Mouse (Mus musculus) layer of hippocampus, adult 2 months (tissue): ENCODE data around the gene Tmem98. TPM values are rescaled to one million over a fixed set of nuclear protein-coding genes. Genes with fewer than 3 reads are reported as not detected.
A peak's percentile ranks its signal among the peaks of the same experiment; 100 is the strongest.

ENCODE experiments used
- DNase-seq, 2 experiments: peaks; one replicate each; pipeline ENCODE4 v3.0.0; 2022; ENCODE audit warnings: low spot score in 2 of 2
- H3K27ac ChIP-seq: fragments of 200-600 bp; 2 replicates; pipeline ENCODE4 v1.8.1; 2022
- H3K4me3 ChIP-seq: fragments of 200-600 bp; 2 replicates; pipeline ENCODE4 v1.8.1; 2022; ENCODE audit warnings: mild to moderate bottlenecking
- CTCF ChIP-seq: fragments of 200-600 bp; conservative IDR thresholded peaks from 2 replicates; pipeline ENCODE4 v1.8.1; 2022; ENCODE audit warnings: antibody characterized with exemption, mild to moderate bottlenecking, moderate library complexity
- long read RNA-seq, 2 experiments: library from polyadenylated mRNA; stranded (forward); transcript quantifications; one replicate each; pipeline ENCODE4 v2.0.0; 2021; ENCODE audit warnings: borderline mapping rate in 2 of 2
- total RNA-seq, 2 experiments: library from RNA; stranded (reverse); gene quantifications; 2 replicates each; pipeline ENCODE4 v1.2.3; 2021

The Tmem98 gene
- total RNA-seq: 1 to 10 TPM; 6.0 to 9.0 TPM
- long read RNA-seq, experiment 1, transcript Tmem98-201 (7 exons, 1,633 nt): major isoform, 12 of 14 reads
- long read RNA-seq, experiment 1, partial matches to known transcripts: 1 of 14 reads
- long read RNA-seq, experiment 1, other reads (novel, unspliced or antisense): 1 of 14 reads
- long read RNA-seq, experiment 2, transcript Tmem98-201 (7 exons, 1,633 nt): major isoform, 15 of 21 reads
- long read RNA-seq, experiment 2, partial matches to known transcripts: 2 of 21 reads
- long read RNA-seq, experiment 2, other reads (novel, unspliced or antisense): 4 of 21 reads

DNA sequence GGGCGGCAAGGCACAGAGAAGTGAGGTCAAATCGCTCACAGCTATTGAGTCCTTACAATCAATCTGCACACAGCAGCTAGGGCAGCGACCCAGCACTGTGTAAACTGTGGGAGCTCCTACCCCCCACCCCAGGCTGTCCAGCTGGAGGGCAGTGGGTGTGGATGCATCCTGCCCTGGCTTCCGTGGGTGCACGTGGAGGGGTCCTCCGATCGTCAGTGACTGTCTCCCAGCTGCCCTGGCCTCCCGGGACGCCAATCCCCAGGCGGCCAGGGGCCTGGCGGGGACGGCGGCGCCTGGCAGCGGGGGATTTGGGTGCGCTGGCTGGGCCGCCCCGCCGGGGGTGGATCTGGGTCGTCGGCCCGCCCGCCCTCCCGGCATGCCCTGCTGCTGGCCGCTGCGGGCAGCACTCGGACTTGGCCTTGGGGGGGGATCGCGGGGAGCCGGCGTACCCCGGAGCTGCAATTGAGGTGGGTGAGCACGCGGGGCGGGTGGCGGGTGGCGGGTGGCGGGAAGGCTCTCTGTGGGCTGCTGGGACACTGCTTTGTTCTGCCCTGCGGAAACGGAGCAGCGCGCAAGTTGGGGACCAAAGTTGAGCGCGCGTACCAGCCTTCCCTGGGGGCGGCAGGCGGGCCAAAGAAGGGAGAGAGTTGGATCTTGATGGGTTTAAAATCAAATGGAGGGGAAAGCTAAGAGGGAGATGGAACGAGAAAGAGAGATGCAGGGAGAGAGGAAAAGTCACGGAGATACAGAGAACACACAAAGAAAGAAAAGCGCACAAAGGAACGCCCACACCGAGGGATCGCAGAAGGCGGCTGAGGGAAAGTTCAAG, at the start of gene Tmem98:
Gene Tmem98 (plus strand): TSS at position 183 of the 829 bp plus-strand sequence.
- DNase-seq: peak; percentile 21 to 41
- H3K27ac ChIP-seq: peak within 1 kb of the TSS; percentile 79
- TF ChIP-seq CTCF: no peak
- H3K4me3 ChIP-seq: peak within 1 kb of the TSS; percentile 53

DNA sequence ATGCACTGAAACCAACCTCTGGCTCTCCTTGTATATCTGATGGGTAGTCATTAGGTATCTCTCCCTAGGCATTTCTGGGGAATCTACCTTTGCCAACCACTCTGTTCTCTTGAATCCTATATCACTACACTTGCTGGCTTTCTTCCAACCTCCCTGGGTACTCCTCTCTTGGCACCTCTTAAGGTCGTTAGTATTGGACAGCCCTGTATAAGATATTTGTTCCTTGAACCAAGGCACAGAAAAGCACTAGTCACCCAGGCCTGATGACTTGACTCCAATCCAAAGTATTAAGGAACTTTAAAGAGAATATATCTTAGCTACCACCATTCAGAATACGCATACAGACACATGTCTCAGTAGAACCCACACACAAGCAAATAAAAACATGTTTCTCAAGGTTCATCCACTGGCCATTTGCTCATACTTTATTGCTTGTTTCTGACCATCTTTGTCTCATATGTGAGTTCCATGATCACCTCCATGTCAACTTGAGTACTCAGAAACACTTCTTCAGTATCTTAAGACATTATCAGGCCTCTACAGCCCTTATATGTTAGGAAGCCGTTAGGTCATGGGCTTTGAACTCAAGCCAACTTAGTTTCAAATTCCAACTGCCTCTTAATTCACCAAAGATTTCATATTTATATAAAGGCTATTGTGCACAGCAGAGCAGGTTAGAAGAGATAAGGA, 48.5 kb upstream of the Tmem98 start:
- no peak overlapping the region for H3K27ac ChIP-seq
- no peak overlapping the region for H3K4me3 ChIP-seq
- no peak for TF ChIP-seq CTCF
- DNase-seq: no peak

DNA sequence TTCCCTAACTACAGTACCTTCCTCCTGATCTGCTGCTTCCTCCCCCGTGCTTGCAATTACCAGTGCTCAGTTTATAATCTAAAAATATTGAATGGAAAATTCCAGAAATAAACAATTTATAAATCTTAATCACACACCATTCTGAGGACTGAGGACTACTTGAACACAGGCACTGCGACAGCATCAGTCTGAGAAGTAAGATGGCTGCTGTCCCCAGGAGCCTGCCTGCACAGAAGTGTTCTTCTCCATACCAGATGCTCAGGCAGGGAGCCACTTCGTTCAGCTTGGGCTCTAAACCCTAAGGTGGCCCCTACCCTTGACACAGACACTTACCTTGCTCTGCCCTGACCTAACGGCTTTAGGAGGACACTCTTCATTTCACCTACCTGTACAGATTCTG, 47.9 kb upstream of the Tmem98 start:
- no peak overlapping the region for H3K27ac ChIP-seq
- DNase-seq: no peak
- H3K4me3 ChIP-seq: no peak overlapping the region
- TF ChIP-seq CTCF: no peak

DNA sequence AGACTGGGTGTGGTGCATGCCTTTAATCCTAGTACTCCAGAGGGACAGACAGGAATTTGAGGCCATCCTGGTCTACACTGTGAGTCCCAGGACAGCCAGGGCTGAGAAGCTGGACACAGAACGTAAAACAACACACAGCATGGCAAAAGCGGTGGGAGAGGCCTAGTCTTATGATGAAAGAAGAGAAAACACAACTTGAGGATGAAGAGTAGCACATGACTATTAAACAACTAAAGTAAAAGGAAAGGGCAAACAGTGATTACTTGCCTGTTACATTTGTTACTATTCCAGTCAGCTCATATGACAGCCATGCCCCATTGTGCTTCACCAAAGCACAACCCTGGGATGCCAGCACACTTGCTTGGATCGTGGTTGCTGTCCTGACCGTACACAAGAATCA, 43.9 kb upstream of the Tmem98 start:
- no peak for TF ChIP-seq CTCF
- no peak for DNase-seq
- no peak overlapping the region for H3K4me3 ChIP-seq

DNA sequence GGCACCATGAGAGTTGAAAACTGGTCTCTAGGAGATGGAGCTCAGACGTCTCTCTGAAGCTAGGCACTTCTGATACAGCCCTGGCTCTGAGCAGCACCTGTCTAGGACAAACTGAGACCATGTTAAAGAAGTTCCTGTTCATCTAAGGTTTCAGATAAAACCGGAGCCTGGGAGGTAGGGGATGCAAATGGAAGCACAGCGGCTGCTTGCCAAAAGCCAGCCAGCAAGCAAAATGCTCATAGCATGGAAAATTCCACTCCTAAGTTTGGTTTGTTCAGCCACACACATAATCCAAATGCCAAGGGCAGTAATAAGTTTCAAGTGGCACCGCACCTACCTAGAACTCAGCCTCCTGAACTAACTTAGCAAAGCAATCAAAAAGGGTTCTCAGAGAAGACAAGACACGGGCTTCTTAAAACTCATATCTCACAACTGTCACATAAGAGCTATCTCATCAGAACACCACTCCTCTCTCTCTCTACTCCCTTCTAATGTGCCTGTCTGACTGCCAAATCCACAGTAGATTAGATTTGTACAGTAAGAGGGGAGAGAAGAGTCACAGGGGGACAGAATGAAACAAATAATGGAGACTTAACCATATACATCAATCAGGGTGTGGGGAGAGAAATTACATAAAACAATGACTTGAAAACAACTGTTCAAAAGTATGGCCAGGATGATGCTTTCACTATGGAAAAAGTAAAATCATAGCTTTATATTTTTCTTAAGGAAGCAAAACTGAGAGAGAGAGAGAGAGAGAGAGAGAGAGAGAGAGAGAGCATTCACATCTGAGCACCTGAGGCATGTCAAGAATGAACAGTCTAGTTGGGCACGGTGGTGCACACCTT, 43.3 kb upstream of the Tmem98 start:
- Histone ChIP-seq H3K27ac (no peak overlapping the region), H3K4me3 (no peak overlapping the region)
- TF ChIP-seq CTCF: no peak
- DNase-seq: no peak

More for the DNA sequence above, 43.9 kb upstream of the Tmem98 start:
- H3K27ac ChIP-seq: no peak overlapping the region

DNA sequence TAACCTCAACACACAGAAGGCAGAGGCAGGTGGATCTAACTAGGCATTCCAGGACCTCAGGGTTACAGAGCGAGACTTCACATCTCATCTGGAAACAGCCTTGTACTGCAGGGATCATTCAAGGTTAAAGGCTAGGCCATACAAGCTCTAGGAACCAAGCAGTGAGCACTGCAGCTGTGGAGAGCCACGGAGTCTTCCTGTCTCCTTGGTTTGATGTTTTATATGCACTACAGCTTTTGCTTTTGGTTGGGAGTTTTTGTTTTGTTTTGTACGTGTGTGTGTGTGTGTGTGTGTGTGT, 42.7 kb upstream of the Tmem98 start:
- TF ChIP-seq CTCF: no peak
- H3K4me3 ChIP-seq: no peak overlapping the region
- no peak for DNase-seq

DNA sequence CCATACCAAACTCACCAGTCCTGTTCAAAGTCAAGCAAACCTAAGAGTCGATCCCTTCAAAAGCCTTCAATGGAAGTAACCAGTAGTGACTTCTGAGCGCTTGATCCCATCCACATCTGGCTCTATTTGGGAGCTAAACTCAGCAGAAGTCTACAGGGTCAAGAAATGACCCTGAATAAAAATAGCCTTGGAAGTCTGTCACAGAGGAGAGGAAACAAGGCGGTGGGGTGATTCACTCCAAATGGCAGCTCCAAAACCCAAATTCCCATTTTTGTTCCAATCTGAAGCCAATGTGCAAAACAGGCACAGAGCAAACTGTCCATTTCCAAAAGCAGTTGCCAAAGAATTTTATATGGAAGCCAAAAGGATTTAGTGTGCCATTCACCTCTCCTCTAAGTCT, 38.8 kb upstream of the Tmem98 start:
- TF ChIP-seq CTCF: no peak
- no peak overlapping the region for H3K4me3 ChIP-seq
- H3K27ac ChIP-seq: no peak overlapping the region
- no peak for DNase-seq

More for the DNA sequence above, 42.7 kb upstream of the Tmem98 start:
- no peak overlapping the region for H3K27ac ChIP-seq

DNA sequence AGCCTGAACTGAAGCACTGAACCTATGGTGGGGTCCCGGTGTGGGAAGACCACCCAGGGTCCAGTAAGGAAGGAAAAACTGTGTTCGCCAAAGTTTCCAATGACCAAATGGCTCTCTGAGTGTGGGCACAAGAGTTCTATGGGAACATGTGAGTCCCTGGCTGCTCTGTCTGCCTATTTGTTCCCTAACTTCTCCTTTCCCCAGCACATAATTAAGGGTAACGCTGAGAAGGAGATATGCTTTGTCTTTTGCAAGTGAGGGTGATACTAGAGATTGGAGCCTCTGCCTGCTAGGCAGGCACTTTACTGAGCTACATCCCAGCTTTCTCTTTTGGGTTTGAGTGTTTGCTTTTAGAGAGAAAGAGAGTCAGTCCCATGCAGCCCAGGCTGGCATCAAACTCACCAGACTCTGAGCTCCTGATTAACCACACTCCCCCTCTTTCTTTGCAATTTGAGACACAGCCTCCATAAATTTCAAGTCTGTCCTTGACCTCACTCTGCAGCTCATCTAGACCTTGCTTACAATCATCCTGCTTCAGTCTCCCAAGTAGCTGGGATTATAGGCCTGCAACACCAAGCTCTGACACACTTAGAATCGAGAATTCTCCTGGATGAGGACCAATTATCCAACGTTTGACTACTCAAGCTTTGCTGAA, 38.3 kb upstream of the Tmem98 start:
- no peak for TF ChIP-seq CTCF
- DNase-seq: no peak
- no peak overlapping the region for H3K4me3 ChIP-seq
- H3K27ac ChIP-seq: no peak overlapping the region

DNA sequence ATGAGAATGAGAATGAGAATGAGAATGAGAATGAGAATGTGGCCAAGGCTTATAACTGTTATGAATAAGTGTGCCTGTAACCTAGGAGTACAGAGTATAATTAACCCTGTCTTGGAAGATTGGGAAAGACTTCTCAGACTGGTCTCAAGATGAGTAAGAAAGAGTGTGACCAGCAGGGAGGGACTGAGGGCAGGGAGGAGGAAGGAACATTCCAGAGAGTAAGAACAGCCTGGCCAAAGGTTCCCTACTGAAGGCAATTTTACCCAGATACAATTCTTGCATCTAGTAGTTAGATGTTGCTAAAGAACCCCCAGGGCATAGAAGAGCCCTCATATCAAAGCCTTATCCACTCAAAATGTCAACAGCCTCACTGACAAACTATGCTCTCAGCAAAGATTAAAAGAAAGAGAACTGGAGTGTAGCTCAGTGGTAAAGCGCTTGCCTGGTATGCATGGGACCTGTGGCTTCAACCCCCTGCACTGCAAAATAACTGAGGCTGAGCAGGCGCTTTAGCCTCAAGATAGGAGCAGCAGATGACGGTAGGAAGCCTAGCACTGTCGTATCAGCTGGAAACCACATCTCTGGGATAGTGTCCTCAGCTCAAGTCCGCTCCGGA, 37.3 kb upstream of the Tmem98 start:
- no peak overlapping the region for H3K4me3 ChIP-seq
- DNase-seq: no peak
- no peak for TF ChIP-seq CTCF
- no peak overlapping the region for H3K27ac ChIP-seq

DNA sequence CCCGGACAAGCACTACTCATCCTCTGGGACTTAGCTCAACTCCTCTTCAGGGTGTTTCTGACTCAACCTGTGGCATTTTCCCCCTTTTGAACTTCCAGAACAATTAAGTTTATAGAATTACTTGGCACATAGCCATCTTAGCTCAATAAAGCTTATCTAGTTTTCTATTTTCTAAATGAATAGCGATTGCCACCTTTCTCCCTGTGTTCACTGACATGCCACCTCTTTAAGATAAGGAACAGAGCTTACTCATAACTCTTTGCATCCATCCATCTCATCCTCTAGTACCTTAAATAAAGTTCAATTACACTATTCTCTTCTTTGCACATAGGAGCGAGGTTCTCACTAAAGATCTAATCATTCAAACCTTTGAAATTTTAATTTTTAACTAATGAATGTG, 34.4 kb upstream of the Tmem98 start:
- no peak overlapping the region for H3K4me3 ChIP-seq
- no peak for TF ChIP-seq CTCF
- no peak for DNase-seq
- H3K27ac ChIP-seq: no peak overlapping the region

DNA sequence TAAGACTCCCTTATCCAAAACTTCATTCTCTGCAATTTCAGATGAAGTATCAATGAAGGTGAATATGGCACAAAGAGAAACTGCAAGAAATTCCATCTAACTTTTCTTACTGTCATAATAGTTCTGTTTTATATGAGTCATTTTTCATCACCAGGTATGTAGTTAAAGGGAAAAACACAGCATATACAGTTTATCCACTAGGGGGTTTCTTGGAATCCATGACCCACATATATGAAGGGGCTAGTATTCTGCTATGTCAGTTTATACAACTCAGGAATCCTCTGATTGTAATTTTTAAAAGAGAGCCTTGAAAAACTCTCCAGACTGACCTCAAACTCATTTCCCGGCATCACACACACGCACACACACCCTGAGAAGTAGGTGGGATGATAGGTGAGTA, 32.3 kb upstream of the Tmem98 start:
- DNase-seq: no peak
- no peak overlapping the region for H3K4me3 ChIP-seq
- TF ChIP-seq CTCF: peak; percentile 56
- H3K27ac ChIP-seq: no peak overlapping the region

DNA sequence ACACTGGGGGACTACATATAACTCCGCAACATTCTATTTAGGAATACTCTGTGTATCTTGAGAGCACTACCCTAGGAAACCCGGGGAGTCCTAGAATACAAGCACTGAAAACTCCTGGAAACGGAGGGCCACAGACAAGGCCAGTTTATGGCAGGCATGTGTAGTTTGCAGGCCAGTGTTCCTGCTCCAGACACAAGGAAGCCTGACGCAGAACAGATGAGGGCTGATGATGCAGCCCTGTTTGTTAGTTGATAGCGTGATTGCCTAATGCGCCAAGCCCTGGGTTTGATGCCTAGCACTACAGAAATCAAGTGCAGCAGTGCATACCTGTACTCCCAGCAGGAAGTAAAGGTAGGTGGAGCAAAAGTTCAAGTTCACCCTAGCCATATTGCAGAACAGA, 31.8 kb upstream of the Tmem98 start:
- no peak for TF ChIP-seq CTCF
- Histone ChIP-seq H3K4me3 (no peak overlapping the region), H3K27ac (no peak overlapping the region)
- no peak for DNase-seq
